In the genomic region with DNA sequence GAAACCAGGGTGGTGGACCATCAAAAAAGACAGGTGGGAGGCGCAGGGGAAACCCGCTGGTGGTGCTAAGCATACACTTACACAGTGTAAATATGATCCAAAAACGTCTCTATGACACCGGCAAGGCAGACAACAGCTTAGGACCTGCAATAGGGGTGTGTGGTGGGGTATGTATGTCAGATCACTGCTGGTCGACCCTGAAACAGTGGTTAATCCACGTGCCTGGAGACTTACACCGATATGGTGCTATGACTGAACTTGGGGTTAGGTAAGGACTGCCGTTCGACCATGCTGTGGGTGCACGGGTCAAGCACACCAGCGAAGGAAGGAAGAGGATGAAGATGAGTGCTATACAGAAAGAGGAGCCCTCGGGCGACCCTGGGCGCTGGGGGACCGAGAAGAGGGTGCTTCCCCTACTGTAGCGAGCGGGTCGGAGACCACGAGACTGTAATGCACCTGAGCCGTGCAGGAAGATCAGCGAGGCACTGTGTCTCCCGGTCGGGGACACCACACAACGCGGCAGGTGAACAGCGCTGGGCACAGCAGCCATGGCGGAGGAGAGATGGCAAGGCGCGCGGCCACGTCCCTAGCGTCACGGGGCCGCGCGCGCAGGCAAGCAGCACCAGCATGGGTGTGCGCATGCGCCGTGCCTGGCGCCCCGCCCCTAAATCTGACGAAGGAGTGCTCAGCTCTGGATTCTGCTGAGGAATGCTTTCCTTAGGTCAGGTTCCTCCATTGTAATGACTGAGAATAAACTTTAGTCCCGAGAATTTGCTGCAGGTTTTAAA, we compare ENCODE assay signal across 8 mouse cellular contexts. TPM values are rescaled to one million over a fixed set of nuclear protein-coding genes. Genes with fewer than 3 reads are reported as not detected.
DNase-seq lines count a peak whose midpoint lies in the region; ATAC-seq lines count a peak whose summit lies in the region.

TSS of gene Lyplal1 (minus strand) at position 610 of the 788 bp plus-strand sequence.

- no peaks in the 10 kb centered on the region for H3K27me3 ChIP-seq in forebrain, embryonic 14.5 days (replicated peaks; ENCODE audit: control insufficient read depth, insufficient read depth, low read length)
- no peaks in the 10 kb centered on the region for H3K27me3 ChIP-seq in liver, embryonic 16.5 days (ENCODE audit: control insufficient read depth, insufficient read depth, low read depth, low read length)
- H3K27me3 ChIP-seq in neural tube, embryonic 12.5 days (replicated peaks): no peaks in the 10 kb centered on the region

- peak; percentile 18 for DNase-seq in CD4-positive helper T cell, adult 2 months (ENCODE audit: low read depth, low spot score)
- peak; percentile 83 for DNase-seq in c-Kit-positive CD71-positive TER-119-positive erythroid progenitor cells, embryonic 14.5 days (ENCODE audit: low spot score)
- DNase-seq in forebrain, embryonic 14.5 days (ENCODE audit: low spot score): peak; percentile 97
- DNase-seq in heart, postnatal 10 days: peak; percentile 96 to 97
- DNase-seq in large intestine, adult 2 months (ENCODE audit: low read depth, low spot score): peak; percentile 52
- DNase-seq in telencephalon, adult 2 months (ENCODE audit: low read depth, low spot score): peak; percentile 80

- H3K4me2 ChIP-seq in forebrain, embryonic 14.5 days (ENCODE audit: low read length): peak within 1 kb of the TSS; percentile 56
- peak within 1 kb of the TSS; percentile 76 for H3K4me2 ChIP-seq in liver, embryonic 16.5 days (ENCODE audit: low read depth, low read length)
- H3K4me2 ChIP-seq in neural tube, embryonic 12.5 days (replicated peaks): peak within 1 kb of the TSS; percentile 74

- ATAC-seq in forebrain, embryonic 14.5 days: peak; percentile 95
- peak; percentile 92 for ATAC-seq in liver, embryonic 16.5 days (ENCODE audit: low read depth)
- peak; percentile 95 for ATAC-seq in neural tube, embryonic 12.5 days (ENCODE audit: low FRiP score, low read depth)

- H3K4me1 ChIP-seq in forebrain, embryonic 14.5 days (ENCODE audit: control insufficient read depth, insufficient read depth, low read length): no peaks in the 10 kb centered on the region
- H3K4me1 ChIP-seq in liver, embryonic 16.5 days (ENCODE audit: control insufficient read depth, low read depth, low read length): peaks cover 4% of the 10 kb centered on the region
- H3K4me1 ChIP-seq in neural tube, embryonic 12.5 days: 0 out of 2 replicates have a peak, but pooled peaks cover 4% of the 10 kb centered on the region

- peak within 1 kb of the TSS; percentile 61 for H3K4me3 ChIP-seq in forebrain, embryonic 14.5 days (ENCODE audit: low read depth, low read length)
- peak within 1 kb of the TSS; percentile 72 for H3K4me3 ChIP-seq in liver, embryonic 16.5 days (ENCODE audit: low read depth, low read length)
- peak within 1 kb of the TSS; percentile 63 for H3K4me3 ChIP-seq in neural tube, embryonic 12.5 days

- intact Hi-C loops in heart, postnatal 10 days (cut with DNase I): no loop called here

- peak within 1 kb of the TSS; percentile 91 for H3K9ac ChIP-seq in forebrain, embryonic 14.5 days (ENCODE audit: low read length)
- peak within 1 kb of the TSS; percentile 71 for H3K9ac ChIP-seq in liver, embryonic 16.5 days (ENCODE audit: low read depth, low read length)
- peak within 1 kb of the TSS; percentile 71 for H3K9ac ChIP-seq in neural tube, embryonic 12.5 days

- no peaks in the 10 kb centered on the region for H3K36me3 ChIP-seq in forebrain, embryonic 14.5 days (ENCODE audit: control insufficient read depth, insufficient read depth, low read length)
- no peaks in the 10 kb centered on the region for H3K36me3 ChIP-seq in liver, embryonic 16.5 days (ENCODE audit: control insufficient read depth, insufficient read depth)
- no peaks in the 10 kb centered on the region for H3K36me3 ChIP-seq in neural tube, embryonic 12.5 days

- H3K9me3 ChIP-seq in forebrain, embryonic 14.5 days (replicated peaks; ENCODE audit: control insufficient read depth, low read length): no peaks in the 10 kb centered on the region
- no peaks in the 10 kb centered on the region for H3K9me3 ChIP-seq in liver, embryonic 16.5 days (replicated peaks; ENCODE audit: control insufficient read depth, low read length)
- H3K9me3 ChIP-seq in neural tube, embryonic 12.5 days: no peaks in the 10 kb centered on the region

- H3K27ac ChIP-seq in forebrain, embryonic 14.5 days (ENCODE audit: low read depth, low read length): peak within 1 kb of the TSS; percentile 78
- H3K27ac ChIP-seq in liver, embryonic 16.5 days (ENCODE audit: low read length): no peak within 1 kb of the TSS
- H3K27ac ChIP-seq in neural tube, embryonic 12.5 days: peak within 1 kb of the TSS; percentile 53; the same call in 1 of the 2 replicates

- WGBS in forebrain, embryonic 14.5 days: 3% methylated on average over 44 of the region's 44 CpGs
- WGBS in large intestine, adult 2 months: 2% methylated on average over 44 of the region's 44 CpGs
- WGBS in liver, embryonic 16.5 days (ENCODE audit: insufficient replicate concordance): 3% methylated on average over 44 of the region's 44 CpGs
- WGBS in neural tube, embryonic 12.5 days: 4% methylated on average over 44 of the region's 44 CpGs

RNA-seq across cellular contexts. Expression of gene Lyplal1, which starts in this region (rescaled TPM):
- 15.0 and 20.7 TPM in 2 replicates for polyA plus RNA-seq in forebrain, embryonic 14.5 days (2014; fragmentation: Nextera tagmentation; extraction: Ambion mirVana)
- 1 to 10 TPM; 5.0 to 5.3 TPM for total RNA-seq in heart, postnatal 10 days (2021)
- 4.2 and 5.9 TPM in 2 replicates for polyA plus RNA-seq in large intestine, adult 2 months (2012; rRNA removed)
- 7.0 and 8.7 TPM in 2 replicates for polyA plus RNA-seq in liver, embryonic 16.5 days (2015; fragmentation: Nextera tagmentation; extraction: Ambion mirVana)
- polyA plus RNA-seq in neural tube, embryonic 12.5 days (2016; fragmentation: Nextera tagmentation; extraction: Ambion mirVana): 17.4 and 17.7 TPM in 2 replicates

Comparison
In these comparisons a context has a peak if more than half of its experiments do, and no peak if none do; other contexts are left out.
1. DNase-seq: peak in every context shown above with its lines; median percentile 97 in forebrain, embryonic 14.5 days; 96 in heart, postnatal 10 days; 83 in c-Kit-positive CD71-positive TER-119-positive erythroid progenitor cells, embryonic 14.5 days; 80 in telencephalon, adult 2 months; 52 in large intestine, adult 2 months; 18 in CD4-positive helper T cell, adult 2 months.